ENCODE assay signal across 21 mouse cellular contexts in the genomic region with DNA sequence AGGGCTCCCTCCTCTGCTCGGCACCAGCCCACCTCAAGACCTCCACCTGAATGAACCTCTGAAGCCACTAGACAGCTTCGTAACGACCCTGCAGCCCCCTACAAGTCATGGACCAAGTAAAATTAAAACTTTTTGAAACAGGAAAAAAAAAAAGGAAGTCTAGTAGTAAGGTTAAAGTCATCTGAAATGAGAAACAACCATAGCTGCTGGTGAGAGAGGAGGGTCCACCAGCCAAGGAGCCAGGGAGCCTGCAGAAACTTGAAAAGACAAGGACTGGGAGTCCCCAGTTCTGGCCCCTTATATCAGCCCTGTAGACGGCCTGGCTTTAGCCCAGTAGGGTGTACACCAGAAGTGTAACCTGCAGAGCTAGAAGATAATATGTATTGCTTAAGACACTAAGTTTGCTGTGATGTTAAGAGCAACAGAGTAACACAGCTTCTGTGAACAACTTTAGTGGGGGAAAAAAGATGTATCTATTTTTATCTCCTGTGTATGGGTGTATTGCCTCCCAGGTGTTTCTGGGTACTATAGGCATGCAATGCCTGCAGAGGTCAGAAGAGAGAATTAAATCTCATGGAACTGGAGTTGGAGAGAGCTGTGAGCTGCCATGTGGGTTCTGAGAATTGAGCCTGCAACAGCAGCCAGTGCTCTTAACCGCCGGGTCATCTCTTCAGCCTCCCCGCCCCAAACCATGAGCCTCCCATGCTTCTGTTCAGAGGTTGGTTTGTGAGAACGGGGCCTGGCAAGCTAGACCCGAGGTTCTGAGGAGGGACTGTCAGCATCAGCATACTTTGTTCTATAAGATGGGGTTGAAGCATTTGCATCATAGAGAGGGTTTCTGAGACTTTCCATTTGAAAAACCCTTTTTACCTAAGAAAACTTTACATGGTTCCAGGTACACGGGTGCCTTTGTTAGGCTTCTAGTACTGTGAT. TPM values are rescaled to one million over a fixed set of nuclear protein-coding genes. Genes with fewer than 3 reads are reported as not detected.
DNase-seq lines count a peak whose midpoint lies in the region; ATAC-seq and TF ChIP-seq lines count a peak whose summit lies in the region.
"Had no signal": no experiment of that assay in that cellular context is flagged by ENCODE, and none has a peak within 500 bp of the region (broad histone marks: within the 10 kb centered on the region; RNA-seq: fewer than 3 reads in every experiment).

No protein-coding gene starts in this region.

- no peak for ATAC-seq in liver, embryonic 11.5 days (replicated peaks; ENCODE audit: low FRiP score)
- 0 out of 2 replicates have a peak, but pooled peaks have one; percentile 40 for ATAC-seq in liver, embryonic 14.5 days (ENCODE audit: insufficient read depth)
- no peak for ATAC-seq in lung, postnatal 0 days
- ATAC-seq: forebrain, embryonic 14.5 days had no signal

- no peak overlapping the region for H3K4me3 ChIP-seq in liver, embryonic 11.5 days (ENCODE audit: low read depth, low read length)
- H3K4me3 ChIP-seq in liver, embryonic 14.5 days (ENCODE audit: insufficient read depth in 1 of 2, low read depth in 2 of 2, low read length in 2 of 2) = no peak overlapping the region
- H3K4me3 ChIP-seq in lung, postnatal 0 days (ENCODE audit: low read depth, low read length) = no peak overlapping the region
- H3K4me3 ChIP-seq: embryonic facial prominence, embryonic 15.5 days; forebrain, embryonic 10.5 days; gastrocnemius, adult 2 months; hindbrain, embryonic 10.5 days had no signal

- H3K4me2 ChIP-seq in liver, embryonic 11.5 days = no peak overlapping the region
- H3K4me2 ChIP-seq in liver, embryonic 14.5 days (ENCODE audit: low read depth) = peak overlapping the region; percentile 50; the same call in 1 of the 2 replicates
- no peak overlapping the region for H3K4me2 ChIP-seq in lung, postnatal 0 days (replicated peaks; ENCODE audit: low read depth, low read length)
- H3K4me2 ChIP-seq: embryonic facial prominence, embryonic 15.5 days; hindbrain, embryonic 14.5 days had no signal

- H3K27ac ChIP-seq in liver, embryonic 11.5 days (ENCODE audit: low read depth, low read length) = no peak overlapping the region
- H3K27ac ChIP-seq in liver, embryonic 14.5 days = no peak overlapping the region
- no peak overlapping the region for H3K27ac ChIP-seq in lung, postnatal 0 days (ENCODE audit: low read length)
- H3K27ac ChIP-seq: embryonic facial prominence, embryonic 15.5 days; forebrain, embryonic 10.5 days; gastrocnemius, adult 2 months; hindbrain, embryonic 10.5 days; hindbrain, embryonic 14.5 days had no signal

- H3K9me3 ChIP-seq in liver, embryonic 11.5 days (ENCODE audit: control insufficient read depth, low read length) = no peaks in the 10 kb centered on the region
- no peaks in the 10 kb centered on the region for H3K9me3 ChIP-seq in liver, embryonic 14.5 days (ENCODE audit: control insufficient read depth, low read length)
- no peaks in the 10 kb centered on the region for H3K9me3 ChIP-seq in lung, postnatal 0 days (ENCODE audit: low read length)
- H3K9me3 ChIP-seq: embryonic facial prominence, embryonic 15.5 days; forebrain, embryonic 10.5 days; hindbrain, embryonic 10.5 days had no signal

- H3K4me1 ChIP-seq in liver, embryonic 11.5 days (replicated peaks; ENCODE audit: control insufficient read depth, insufficient read depth, low read length) = peaks cover 12% of the 10 kb centered on the region
- peaks cover 14 to 21% of the 10 kb centered on the region in 2 experiments for H3K4me1 ChIP-seq in liver, embryonic 14.5 days (replicated peaks; ENCODE audit: control insufficient read depth in 2 of 2, insufficient read depth in 2 of 2, low read length in 1 of 2)
- H3K4me1 ChIP-seq in lung, postnatal 0 days (ENCODE audit: insufficient read depth, low read depth, low read length) = no peaks in the 10 kb centered on the region
- H3K4me1 ChIP-seq: embryonic facial prominence, embryonic 15.5 days; forebrain, embryonic 10.5 days; hindbrain, embryonic 10.5 days had no signal

- peak; percentile 17 for DNase-seq in liver
- no peak for DNase-seq in liver, embryonic 11.5 days (ENCODE audit: low spot score)
- DNase-seq in MEL-GATA-1-ER (ENCODE audit: extremely low read depth, low read depth) = peak; percentile 41
- peak; percentile 64 for DNase-seq in ZHBTc4 (ENCODE audit: low read depth, low spot score)
- no peak for DNase-seq in liver, embryonic 14.5 days (ENCODE audit: low read depth in 3 of 3, low spot score in 3 of 3)
- no peak for DNase-seq in lung, postnatal 36 days
- DNase-seq in MN1 (ENCODE audit: low spot score) = no peak
- DNase-seq in lung, postnatal 0 days (ENCODE audit: low spot score) = no peak
- DNase-seq: adrenal gland, postnatal 14 days; cerebellum, adult 11-12 months; cerebellum, adult 9-10 months; cerebellum, postnatal 25 days; gastrocnemius, adult 2 months; gastrocnemius, postnatal 25 days; heart, postnatal 14 days had no signal

- no peaks in the 10 kb centered on the region for H3K27me3 ChIP-seq in liver, embryonic 11.5 days (replicated peaks; ENCODE audit: control insufficient read depth, insufficient read depth, low read length)
- no peaks in the 10 kb centered on the region for H3K27me3 ChIP-seq in liver, embryonic 14.5 days (ENCODE audit: control insufficient read depth, insufficient read depth, low read length)
- no peaks in the 10 kb centered on the region for H3K27me3 ChIP-seq in lung, postnatal 0 days (replicated peaks; ENCODE audit: insufficient read depth, low read length)

- 65% methylated on average over 10 of the region's 10 CpGs for WGBS in liver, embryonic 11.5 days
- WGBS in liver, embryonic 14.5 days (ENCODE audit: insufficient replicate concordance) = 53% methylated on average over 10 of the region's 10 CpGs
- 65% methylated on average over 10 of the region's 10 CpGs for WGBS in lung, postnatal 0 days

- TF ChIP-seq CTCF in liver, embryonic 14.5 days (IDR thresholded peaks at IDR 0.05; ENCODE audit: low read depth) = no peak
- TF ChIP-seq CTCF in lung, postnatal 0 days (IDR thresholded peaks at IDR 0.05) = no peak

- H3K9ac ChIP-seq in liver, embryonic 11.5 days (ENCODE audit: low read depth, low read length) = no peak overlapping the region
- H3K9ac ChIP-seq in liver, embryonic 14.5 days (replicated peaks) = no peak overlapping the region
- H3K9ac ChIP-seq in lung, postnatal 0 days (replicated peaks; ENCODE audit: low read depth) = no peak overlapping the region
- H3K9ac ChIP-seq: embryonic facial prominence, embryonic 15.5 days; hindbrain, embryonic 14.5 days had no signal

- TF ChIP-seq EP300 in liver, embryonic 14.5 days (IDR thresholded peaks at IDR 0.05; ENCODE audit: low read depth) = no peak
- no peak for TF ChIP-seq EP300 in lung, postnatal 0 days (IDR thresholded peaks at IDR 0.05)

- no peaks in the 10 kb centered on the region for H3K36me3 ChIP-seq in liver, embryonic 11.5 days (ENCODE audit: control insufficient read depth, insufficient read depth, low read length)
- no peaks in the 10 kb centered on the region for H3K36me3 ChIP-seq in liver, embryonic 14.5 days (replicated peaks; ENCODE audit: control insufficient read depth, insufficient read depth, low read depth)
- no peaks in the 10 kb centered on the region for H3K36me3 ChIP-seq in lung, postnatal 0 days (ENCODE audit: insufficient read depth, low read length)
- H3K36me3 ChIP-seq: embryonic facial prominence, embryonic 15.5 days; forebrain, embryonic 10.5 days; hindbrain, embryonic 10.5 days had no signal

RNA-seq across cellular contexts. Expression of a gene that starts 9.4 kb away (rescaled TPM):
- 3.2 and 3.9 TPM in 2 replicates for polyA plus RNA-seq in liver, embryonic 11.5 days (2014; fragmentation: Nextera tagmentation; extraction: Ambion mirVana)
- 0.50 and 0.55 TPM in 2 replicates for polyA plus RNA-seq in liver, embryonic 14.5 days (2012; rRNA removed)
- polyA plus RNA-seq in liver, embryonic 14.5 days (2014; fragmentation: Nextera tagmentation; extraction: Ambion mirVana) = 0.81 and 0.86 TPM in 2 replicates
- polyA plus RNA-seq in lung, postnatal 0 days (2015; fragmentation: Nextera tagmentation; extraction: Ambion mirVana) = 11.2 and 12.1 TPM in 2 replicates
- polyA plus RNA-seq: erythroblast, embryonic 14.5 days had no signal

RNA-seq across cellular contexts. Expression of a gene that starts 48.4 kb away (rescaled TPM):
- polyA plus RNA-seq in liver, embryonic 11.5 days (2014; fragmentation: Nextera tagmentation; extraction: Ambion mirVana) = 15.0 and 15.7 TPM in 2 replicates
- 6.7 and 9.0 TPM in 2 replicates for polyA plus RNA-seq in liver, embryonic 14.5 days (2012; rRNA removed)
- polyA plus RNA-seq in liver, embryonic 14.5 days (2014; fragmentation: Nextera tagmentation; extraction: Ambion mirVana) = 6.3 and 6.7 TPM in 2 replicates
- 12.4 and 13.4 TPM in 2 replicates for polyA plus RNA-seq in lung, postnatal 0 days (2015; fragmentation: Nextera tagmentation; extraction: Ambion mirVana)

RNA-seq across cellular contexts. Expression of a gene that starts 57.4 kb away (rescaled TPM):
- 0.34 and 0.36 TPM in 2 replicates for polyA plus RNA-seq in liver, embryonic 11.5 days (2014; fragmentation: Nextera tagmentation; extraction: Ambion mirVana)
- 0.12 and 0.15 TPM in 2 replicates for polyA plus RNA-seq in liver, embryonic 14.5 days (2012; rRNA removed)
- 0.10 and 0.18 TPM in 2 replicates for polyA plus RNA-seq in liver, embryonic 14.5 days (2014; fragmentation: Nextera tagmentation; extraction: Ambion mirVana)
- 0.17 and 0.27 TPM in 2 replicates for polyA plus RNA-seq in lung, postnatal 0 days (2015; fragmentation: Nextera tagmentation; extraction: Ambion mirVana)

Comparison
In these comparisons a context has a peak if more than half of its experiments do, and no peak if none do; other contexts are left out.
1. DNase-seq: peak in liver (single experiment), MEL-GATA-1-ER (single experiment) and ZHBTc4 (single experiment); none in liver, embryonic 11.5 days (single experiment), liver, embryonic 14.5 days (0 of 3), lung, postnatal 36 days (single experiment), MN1 (single experiment) and lung, postnatal 0 days (single experiment).